Mouse (Mus musculus): ENCODE results near the gene Gbp2b.

- TF ChIP-seq CTCF (IDR thresholded peaks at IDR 0.05; ENCODE audit: low read depth, low read length) (no peak), POLR2A (IDR thresholded peaks at IDR 0.05; ENCODE audit: borderline replicate concordance, low read depth, low read length) (no peak)
These were observed 35.7 kb downstream of the Gbp2b start for GRCm38 (mm10) chr3:142630385-142630784.
